Mouse (Mus musculus): ENCODE measurements at regions not wholly inside any gene's neighbourhood (a gene's known extent, or its start where the extent isn't known, plus 50 kb on each side); places are given as distances from the start of the nearest gene placed in this dataset.
"Not testable (repeated sequence)": the region's sequence is repeated elsewhere in the genome, so short reads cannot be mapped to it uniquely, and the experiment has no call there.

- Histone ChIP-seq H3K4me1 (ENCODE audit: control insufficient read depth, insufficient read depth, low read length) (no peaks in the 10 kb centered on the region), H3K4me3 (ENCODE audit: low read depth, low read length) (no peak overlapping the region)
- WGBS: 82% methylated on average over 3 of the region's 3 CpGs
These were observed 217.9 kb downstream of the Cetn3 start for GRCm38 (mm10) chr13:82000681-82001212.

DNA sequence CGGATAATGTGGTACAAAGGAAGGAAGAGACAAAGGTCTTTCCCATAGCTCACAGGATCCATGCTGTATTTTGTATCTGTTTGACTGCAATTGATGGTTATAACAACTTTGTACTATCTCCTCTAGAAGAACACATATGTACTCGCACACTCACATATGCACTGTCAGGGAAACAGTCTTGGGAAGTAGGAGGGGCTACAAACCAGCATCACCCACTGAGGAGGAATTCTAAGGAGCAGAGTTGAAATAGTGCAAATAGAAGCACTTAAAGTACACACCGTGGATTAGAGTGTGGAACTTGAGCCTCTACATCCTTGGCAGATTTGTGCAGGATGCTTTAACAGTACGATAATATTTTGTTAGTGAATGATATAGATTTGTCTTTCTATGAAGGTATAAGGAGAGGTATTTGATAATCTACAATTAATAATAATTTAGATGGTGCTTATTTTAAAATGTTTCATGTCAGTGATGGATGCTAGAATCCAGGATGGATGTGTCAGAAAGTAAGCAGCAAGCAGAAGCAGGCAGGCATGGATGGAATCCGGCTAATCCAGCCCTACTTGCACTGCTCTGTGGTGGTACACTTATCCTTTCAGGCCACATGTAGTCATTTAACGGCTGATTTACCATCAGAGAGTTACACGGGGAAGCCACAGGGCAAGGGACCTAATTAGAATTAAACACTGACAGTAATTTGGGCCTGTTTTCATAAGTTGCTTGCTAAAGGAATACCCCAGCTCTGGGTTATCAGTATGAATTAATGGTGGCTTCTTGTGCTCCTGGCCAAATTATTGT, 223.3 kb downstream of the Cetn3 start:
- no peak for ATAC-seq (ENCODE audit: low read depth)
- no peak overlapping the region for H3K4me3 ChIP-seq (ENCODE audit: low read depth, low read length)
- H3K9me3 ChIP-seq (ENCODE audit: control insufficient read depth, low read length): no peaks in the 10 kb centered on the region
- H3K9ac ChIP-seq (ENCODE audit: low read depth, low read length): no peak overlapping the region
- WGBS: 50% methylated on average over 7 of the region's 7 CpGs
- no peak overlapping the region for H3K4me2 ChIP-seq (ENCODE audit: low read depth, low read length)
- no peaks in the 10 kb centered on the region for H3K36me3 ChIP-seq (ENCODE audit: control insufficient read depth, insufficient read depth, low read length)
- DNase-seq (ENCODE audit: low spot score): no peak
- no peaks in the 10 kb centered on the region for H3K27me3 ChIP-seq (replicated peaks; ENCODE audit: control insufficient read depth, insufficient read depth, low read length)
- no peaks in the 10 kb centered on the region for H3K4me1 ChIP-seq (ENCODE audit: control insufficient read depth, insufficient read depth, low read length)
- no peak overlapping the region for H3K27ac ChIP-seq (replicated peaks; ENCODE audit: low read depth, low read length)

More at GRCm38 (mm10) chr13:82000681-82001212, 217.9 kb downstream of the Cetn3 start:
- Histone ChIP-seq H3K9ac (ENCODE audit: low read depth, low read length) (no peak overlapping the region), H3K9me3 (ENCODE audit: control insufficient read depth, low read length) (no peaks in the 10 kb centered on the region), H3K27ac (replicated peaks; ENCODE audit: low read depth, low read length) (no peak overlapping the region), H3K4me2 (ENCODE audit: low read depth, low read length) (no peak overlapping the region), H3K27me3 (replicated peaks; ENCODE audit: control insufficient read depth, insufficient read depth, low read length) (no peaks in the 10 kb centered on the region), H3K36me3 (ENCODE audit: control insufficient read depth, insufficient read depth, low read length) (no peaks in the 10 kb centered on the region)
- peak; percentile 36 for DNase-seq (ENCODE audit: low spot score)
- ATAC-seq (ENCODE audit: low read depth): 0 out of 2 replicates have a peak, but pooled peaks have one; percentile 37

DNA sequence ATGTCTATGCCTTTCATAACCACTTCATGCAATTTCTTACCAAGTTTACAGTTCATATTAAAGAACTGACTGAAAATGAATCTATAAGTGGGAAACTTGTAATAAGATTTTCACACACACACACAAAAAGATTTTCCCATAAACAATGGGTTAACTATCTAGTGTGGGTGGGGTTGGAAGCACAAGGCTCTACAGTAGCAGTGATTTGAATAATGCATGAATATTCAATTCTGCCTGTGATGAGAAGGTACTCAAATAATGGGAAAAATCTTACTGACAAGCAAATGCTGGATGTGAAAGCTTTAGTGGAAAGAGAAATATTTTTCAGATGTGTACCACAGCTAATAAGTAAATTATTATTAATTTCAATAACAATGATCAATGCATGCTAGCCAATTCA, 224.3 kb downstream of the Cetn3 start:
- Histone ChIP-seq H3K27me3 (replicated peaks; ENCODE audit: control insufficient read depth, insufficient read depth, low read length) (no peaks in the 10 kb centered on the region), H3K4me1 (ENCODE audit: control insufficient read depth, insufficient read depth, low read length) (no peaks in the 10 kb centered on the region), H3K4me3 (ENCODE audit: low read depth, low read length) (no peak overlapping the region), H3K9me3 (ENCODE audit: control insufficient read depth, low read length) (no peaks in the 10 kb centered on the region), H3K27ac (replicated peaks; ENCODE audit: low read depth, low read length) (no peak overlapping the region), H3K4me2 (ENCODE audit: low read depth, low read length) (no peak overlapping the region), H3K9ac (ENCODE audit: low read depth, low read length) (no peak overlapping the region), H3K36me3 (ENCODE audit: control insufficient read depth, insufficient read depth, low read length) (no peaks in the 10 kb centered on the region)
- DNase-seq (ENCODE audit: low spot score): no peak
- ATAC-seq (ENCODE audit: low read depth): no peak

GRCm38 (mm10) chr13:82039623-82040022, 256.7 kb downstream of the Cetn3 start:
- no peaks in the 10 kb centered on the region for H3K36me3 ChIP-seq (ENCODE audit: control insufficient read depth, insufficient read depth, low read length)
- no peak for ATAC-seq (ENCODE audit: low read depth)
- no peaks in the 10 kb centered on the region; the same call in 1 of the 2 replicates for H3K4me1 ChIP-seq (ENCODE audit: control insufficient read depth, insufficient read depth, low read length)
- no peak overlapping the region for H3K9ac ChIP-seq (ENCODE audit: low read depth, low read length)
- no peaks in the 10 kb centered on the region for H3K9me3 ChIP-seq (ENCODE audit: control insufficient read depth, low read length)
- H3K27ac ChIP-seq (replicated peaks; ENCODE audit: low read depth, low read length): no peak overlapping the region
- peak; percentile 14 for DNase-seq (ENCODE audit: low spot score)
- no peaks in the 10 kb centered on the region for H3K27me3 ChIP-seq (replicated peaks; ENCODE audit: control insufficient read depth, insufficient read depth, low read length)
- 36% methylated on average over 2 of the region's 2 CpGs for WGBS
- no peak overlapping the region for H3K4me2 ChIP-seq (ENCODE audit: low read depth, low read length)
- no peak overlapping the region for H3K4me3 ChIP-seq (ENCODE audit: low read depth, low read length)

DNA sequence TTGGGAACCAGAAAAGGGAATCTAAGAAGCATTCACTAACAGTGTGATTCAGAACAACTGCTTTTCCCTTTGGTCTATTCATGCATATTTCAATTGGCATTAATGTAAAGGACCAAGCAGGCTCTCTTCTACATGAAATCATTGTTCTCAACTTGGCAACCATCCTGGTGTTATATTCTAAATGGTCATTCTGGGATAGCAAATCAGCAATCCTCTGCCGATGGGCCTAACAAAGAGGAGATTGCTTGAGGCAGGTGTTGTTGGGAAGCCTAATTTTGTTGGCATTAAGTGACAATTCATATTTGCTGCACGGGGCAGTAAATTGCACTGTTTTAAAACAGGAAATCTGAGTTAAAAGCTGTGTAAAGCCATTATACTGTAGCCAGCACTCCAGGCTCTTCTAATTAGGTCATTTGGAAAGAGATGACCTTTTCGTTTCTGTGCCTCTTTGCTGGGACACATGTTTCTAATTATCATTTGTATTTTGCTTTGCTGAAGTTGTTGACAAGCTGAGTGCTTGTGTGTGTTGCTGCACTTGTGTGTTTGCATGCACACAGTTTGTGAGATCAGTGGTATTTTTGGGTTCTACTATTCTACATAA, 275.4 kb downstream of the Cetn3 start:
- DNase-seq (ENCODE audit: low spot score) (peak; percentile 79), ATAC-seq (ENCODE audit: low read depth) (0 out of 2 replicates have a peak, but pooled peaks have one; percentile 22)
- Histone ChIP-seq H3K9me3 (ENCODE audit: control insufficient read depth, low read length) (no peaks in the 10 kb centered on the region), H3K27ac (replicated peaks; ENCODE audit: low read depth, low read length) (peak overlapping the region; percentile 46; the same call in 1 of the 2 replicates), H3K4me1 (ENCODE audit: control insufficient read depth, insufficient read depth, low read length) (peaks cover 22% of the 10 kb centered on the region), H3K4me3 (ENCODE audit: low read depth, low read length) (no peak overlapping the region), H3K27me3 (replicated peaks; ENCODE audit: control insufficient read depth, insufficient read depth, low read length) (no peaks in the 10 kb centered on the region), H3K4me2 (ENCODE audit: low read depth, low read length) (no peak overlapping the region), H3K9ac (ENCODE audit: low read depth, low read length) (no peak overlapping the region), H3K36me3 (ENCODE audit: control insufficient read depth, insufficient read depth, low read length) (no peaks in the 10 kb centered on the region)
- WGBS: 23% methylated on average over 3 of the region's 3 CpGs

- H3K27ac ChIP-seq (replicated peaks; ENCODE audit: low read depth, low read length): peak overlapping the region; percentile 46; the same call in 1 of the 2 replicates
- H3K4me3 ChIP-seq (ENCODE audit: low read depth, low read length): no peak overlapping the region
- H3K36me3 ChIP-seq (ENCODE audit: control insufficient read depth, insufficient read depth, low read length): no peaks in the 10 kb centered on the region
- peaks cover 22% of the 10 kb centered on the region for H3K4me1 ChIP-seq (ENCODE audit: control insufficient read depth, insufficient read depth, low read length)
- ATAC-seq (ENCODE audit: low read depth) (0 out of 2 replicates have a peak, but pooled peaks have one; percentile 11), DNase-seq (ENCODE audit: low spot score) (peak; percentile 79)
- no peaks in the 10 kb centered on the region for H3K27me3 ChIP-seq (replicated peaks; ENCODE audit: control insufficient read depth, insufficient read depth, low read length)
- no peaks in the 10 kb centered on the region for H3K9me3 ChIP-seq (ENCODE audit: control insufficient read depth, low read length)
- no peak overlapping the region for H3K9ac ChIP-seq (ENCODE audit: low read depth, low read length)
- 39% methylated on average over 3 of the region's 3 CpGs for WGBS
- H3K4me2 ChIP-seq (ENCODE audit: low read depth, low read length): no peak overlapping the region
These were observed 276.0 kb downstream of the Cetn3 start for GRCm38 (mm10) chr13:82058872-82059271.

GRCm38 (mm10) chr13:82059498-82059897, 276.6 kb downstream of the Cetn3 start:
- H3K4me2 ChIP-seq (ENCODE audit: low read depth, low read length): no peak overlapping the region
- no peaks in the 10 kb centered on the region for H3K36me3 ChIP-seq (ENCODE audit: control insufficient read depth, insufficient read depth, low read length)
- ATAC-seq (ENCODE audit: low read depth) (peak; percentile 60; the same call in 1 of the 2 replicates), DNase-seq (ENCODE audit: low spot score) (peak; percentile 81)
- H3K4me3 ChIP-seq (ENCODE audit: low read depth, low read length): no peak overlapping the region
- no peaks in the 10 kb centered on the region for H3K9me3 ChIP-seq (ENCODE audit: control insufficient read depth, low read length)
- H3K27ac ChIP-seq (replicated peaks; ENCODE audit: low read depth, low read length): peak overlapping the region; percentile 1; the same call in 1 of the 2 replicates
- no peaks in the 10 kb centered on the region for H3K27me3 ChIP-seq (replicated peaks; ENCODE audit: control insufficient read depth, insufficient read depth, low read length)
- 8% methylated on average over 5 of the region's 5 CpGs for WGBS
- H3K9ac ChIP-seq (ENCODE audit: low read depth, low read length): no peak overlapping the region
- H3K4me1 ChIP-seq (ENCODE audit: control insufficient read depth, insufficient read depth, low read length): peaks cover 22% of the 10 kb centered on the region

DNA sequence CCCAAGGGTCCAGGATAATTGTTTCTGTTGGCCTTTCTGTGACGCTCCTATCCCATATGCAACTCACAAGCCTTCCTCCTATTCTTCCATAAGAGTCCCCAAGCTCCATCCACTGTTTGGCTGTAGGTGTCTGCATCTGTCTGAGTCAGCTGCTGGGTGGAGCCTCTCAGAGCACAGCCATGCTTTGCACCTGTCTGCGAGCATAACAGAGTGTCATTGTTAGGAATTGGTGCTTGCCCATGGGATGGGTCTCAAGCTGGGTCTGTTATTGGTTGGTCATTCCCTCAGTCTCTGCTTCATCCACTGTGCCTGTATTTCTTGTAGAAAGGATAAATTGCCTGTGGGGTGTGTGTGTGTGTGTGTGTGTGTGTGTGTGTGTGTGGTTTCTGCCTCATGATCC, 281.0 kb downstream of the Cetn3 start:
- H3K9me3 ChIP-seq (ENCODE audit: control insufficient read depth, low read length); H3K4me2 ChIP-seq (ENCODE audit: low read depth, low read length); H3K9ac ChIP-seq (ENCODE audit: low read depth, low read length); H3K27ac ChIP-seq (replicated peaks; ENCODE audit: low read depth, low read length); ATAC-seq (ENCODE audit: low read depth); H3K27me3 ChIP-seq (replicated peaks; ENCODE audit: control insufficient read depth, insufficient read depth, low read length); DNase-seq (ENCODE audit: low spot score); H3K36me3 ChIP-seq (ENCODE audit: control insufficient read depth, insufficient read depth, low read length); H3K4me3 ChIP-seq (ENCODE audit: low read depth, low read length): not testable (repeated sequence)
- peaks cover 14% of the 10 kb centered on the region for H3K4me1 ChIP-seq (ENCODE audit: control insufficient read depth, insufficient read depth, low read length)
- 73% methylated on average over 2 of the region's 2 CpGs for WGBS
